Mouse (Mus musculus) kidney, postnatal 0 days (tissue): Measurements from ENCODE around the gene Prune2. TPM values are rescaled to one million over a fixed set of nuclear protein-coding genes. Genes with fewer than 3 reads are reported as not detected.

Source experiments
- ATAC-seq: fragments of 200-750 bp; cut with Nextera tagmentation; replicated peaks from 2 replicates; pipeline ENCODE4 v1.8.0; 2017; ENCODE audit warnings: low read depth, moderate number of reproducible peaks, moderate TSS enrichment, moderate library complexity; ENCODE audit not compliant: low FRiP score
- DNase-seq: peaks from one replicate; pipeline ENCODE4 v3.0.0-alpha.2; 2016; ENCODE audit warnings: low spot score
- H3K27ac ChIP-seq: fragments of 300-500 bp; sonication (generic); 2 replicates; pipeline ENCODE4 v1.5.1; 2014; ENCODE audit warnings: mild to moderate bottlenecking
- H3K27me3 ChIP-seq: fragments of 300-500 bp; sonication (generic); 2 replicates; pipeline ENCODE4 v1.6.1; 2014; ENCODE audit warnings: low read length, mixed read lengths; ENCODE audit not compliant: insufficient read depth
- H3K36me3 ChIP-seq: fragments of 300-500 bp; sonication (generic); 2 replicates; pipeline ENCODE4 v1.6.1; 2014; ENCODE audit warnings: low read length, mixed read lengths; ENCODE audit not compliant: insufficient read depth
- H3K4me1 ChIP-seq: fragments of 300-500 bp; sonication (generic); replicated peaks from 2 replicates; pipeline ENCODE4 v1.6.1; 2014; ENCODE audit warnings: antibody characterized with exemption, low read length, mixed read lengths; ENCODE audit not compliant: insufficient read depth
- H3K4me2 ChIP-seq: fragments of 300-500 bp; sonication (generic); 2 replicates; pipeline ENCODE4 v1.6.1; 2014; ENCODE audit warnings: mild to moderate bottlenecking, low read length, moderate library complexity, mixed read lengths
- H3K4me3 ChIP-seq: fragments of 300-500 bp; sonication (generic); replicated peaks from 2 replicates; pipeline ENCODE4 v1.5.1; 2014; ENCODE audit warnings: low read depth, low read length
- H3K9ac ChIP-seq: fragments of 300-500 bp; sonication (generic); 2 replicates; pipeline ENCODE4 v1.6.1; 2014; ENCODE audit warnings: low read depth, low read length
- H3K9me3 ChIP-seq: fragments of 300-500 bp; sonication (generic); replicated peaks from 2 replicates; pipeline ENCODE4 v1.6.1; 2016; ENCODE audit warnings: low read length, inconsistent platforms, mixed read lengths
- CTCF ChIP-seq: IDR thresholded peaks from 2 replicates; pipeline ENCODE4 v1.5.1; 2016; ENCODE audit warnings: antibody characterized with exemption, low read depth, mild to moderate bottlenecking, moderate library complexity
- WGBS: fragments of 180-500 bp; shearing (Covaris S2); extraction: QIAGEN DNeasy Blood & Tissue Kit; methylation state at CpG from one replicate; pipeline ENCODE4 v1.1.7; 2014; 5-methylcytosine and 5-hydroxymethylcytosine counted together
- polyA plus RNA-seq: library from polyadenylated mRNA; unstranded; fragments of >200 nt; fragmentation: Nextera tagmentation; extraction: Ambion mirVana; gene quantifications from 2 replicates; pipeline ENCODE4 v1.2.1, GENCODE M21; 2015

Gene Prune2
- polyA plus RNA-seq, 1 experiment from 2014 or later = 1.1 TPM

- no peak for DNase-seq
- Histone ChIP-seq H3K36me3 (no peaks in the 10 kb centered on the region), H3K4me1 (no peaks in the 10 kb centered on the region), H3K27ac (no peak overlapping the region), H3K27me3 (no peaks in the 10 kb centered on the region), H3K9me3 (no peaks in the 10 kb centered on the region), H3K9ac (no peak overlapping the region), H3K4me3 (no peak overlapping the region), H3K4me2 (no peak overlapping the region)
- TF ChIP-seq CTCF = no peak
- WGBS = 73% methylated on average over 5 of the region's 5 CpGs
- no peak for ATAC-seq
Observed at GRCm38 (mm10) chr19:17194730-17195129, 238.8 kb downstream of the Prune2 start.

GRCm38 (mm10) chr19:17199059-17199458 lies 243.1 kb downstream of the Prune2 start:
- H3K9ac ChIP-seq = no peak overlapping the region
- H3K27ac ChIP-seq = no peak overlapping the region
- H3K4me2 ChIP-seq = no peak overlapping the region
- DNase-seq (no peak), ATAC-seq (no peak)
- H3K9me3 ChIP-seq = no peaks in the 10 kb centered on the region
- H3K36me3 ChIP-seq = no peaks in the 10 kb centered on the region
- H3K4me1 ChIP-seq = no peaks in the 10 kb centered on the region
- no peak for TF ChIP-seq CTCF
- 62% methylated on average over 8 of the region's 8 CpGs for WGBS
- no peak overlapping the region for H3K4me3 ChIP-seq
- H3K27me3 ChIP-seq = no peaks in the 10 kb centered on the region

GRCm38 (mm10) chr19:17207141-17207540 lies 251.2 kb downstream of the Prune2 start:
- no peak for DNase-seq
- Histone ChIP-seq H3K4me1 (no peaks in the 10 kb centered on the region), H3K4me2 (no peak overlapping the region), H3K27me3 (no peaks in the 10 kb centered on the region), H3K9ac (no peak overlapping the region), H3K4me3 (no peak overlapping the region), H3K36me3 (no peaks in the 10 kb centered on the region), H3K27ac (no peak overlapping the region), H3K9me3 (no peaks in the 10 kb centered on the region)
- no peak for ATAC-seq
- no peak for TF ChIP-seq CTCF
- WGBS = 83% methylated on average over 7 of the region's 7 CpGs

GRCm38 (mm10) chr19:17210541-17210940 lies 254.6 kb downstream of the Prune2 start:
- no peak for TF ChIP-seq CTCF
- no peak for ATAC-seq
- WGBS = 88% methylated on average over 3 of the region's 3 CpGs

GRCm38 (mm10) chr19:17214896-17215520 lies 259.1 kb downstream of the Prune2 start:
- TF ChIP-seq CTCF = no peak
- no peaks in the 10 kb centered on the region for H3K27me3 ChIP-seq
- H3K36me3 ChIP-seq = no peaks in the 10 kb centered on the region
- H3K9me3 ChIP-seq = no peaks in the 10 kb centered on the region
- H3K9ac ChIP-seq = no peak overlapping the region
- H3K27ac ChIP-seq = no peak overlapping the region
- WGBS = 73% methylated on average over 13 of the region's 13 CpGs
- DNase-seq (no peak), ATAC-seq (no peak)
- H3K4me1 ChIP-seq = no peaks in the 10 kb centered on the region
- H3K4me3 ChIP-seq = no peak overlapping the region
- H3K4me2 ChIP-seq = no peak overlapping the region

More at GRCm38 (mm10) chr19:17210541-17210940, 254.6 kb downstream of the Prune2 start:
- Histone ChIP-seq H3K4me2 (no peak overlapping the region), H3K4me3 (no peak overlapping the region), H3K36me3 (no peaks in the 10 kb centered on the region), H3K9me3 (no peaks in the 10 kb centered on the region), H3K27me3 (no peaks in the 10 kb centered on the region), H3K27ac (no peak overlapping the region), H3K4me1 (no peaks in the 10 kb centered on the region), H3K9ac (no peak overlapping the region)
- no peak for DNase-seq

- Histone ChIP-seq H3K36me3 (no peaks in the 10 kb centered on the region), H3K4me2 (no peak overlapping the region), H3K9me3 (no peaks in the 10 kb centered on the region), H3K4me3 (no peak overlapping the region), H3K9ac (no peak overlapping the region), H3K27me3 (no peaks in the 10 kb centered on the region), H3K27ac (no peak overlapping the region), H3K4me1 (no peaks in the 10 kb centered on the region)
- ATAC-seq (no peak), DNase-seq (no peak)
- whole genome bisulfite sequencing = 81% methylated on average over 3 of the region's 3 CpGs
- no peak for TF ChIP-seq CTCF
Observed at GRCm38 (mm10) chr19:17218195-17218594, 262.3 kb downstream of the Prune2 start.

- Histone ChIP-seq H3K4me3 (no peak overlapping the region), H3K27ac (no peak overlapping the region), H3K4me2 (no peak overlapping the region), H3K9me3 (no peaks in the 10 kb centered on the region), H3K27me3 (no peaks in the 10 kb centered on the region), H3K36me3 (no peaks in the 10 kb centered on the region), H3K4me1 (no peaks in the 10 kb centered on the region), H3K9ac (no peak overlapping the region)
- DNase-seq = no peak
- no peak for ATAC-seq
- 66% methylated on average over 4 of the region's 4 CpGs for WGBS
- TF ChIP-seq CTCF = no peak
Observed at GRCm38 (mm10) chr19:17223801-17224200, 267.9 kb downstream of the Prune2 start.
